Mouse (Mus musculus): ENCODE data around the gene Gm28827. TPM values are rescaled to one million over a fixed set of nuclear protein-coding genes. Genes with fewer than 3 reads are reported as not detected.
"Not testable (repeated sequence)": the region's sequence is repeated elsewhere in the genome, so short reads cannot be mapped to it uniquely, and the experiment has no call there.

The Gm28827 gene
- not detected in 2 replicates for polyA plus RNA-seq (2014; fragmentation: Nextera tagmentation; extraction: Ambion mirVana)

DNA sequence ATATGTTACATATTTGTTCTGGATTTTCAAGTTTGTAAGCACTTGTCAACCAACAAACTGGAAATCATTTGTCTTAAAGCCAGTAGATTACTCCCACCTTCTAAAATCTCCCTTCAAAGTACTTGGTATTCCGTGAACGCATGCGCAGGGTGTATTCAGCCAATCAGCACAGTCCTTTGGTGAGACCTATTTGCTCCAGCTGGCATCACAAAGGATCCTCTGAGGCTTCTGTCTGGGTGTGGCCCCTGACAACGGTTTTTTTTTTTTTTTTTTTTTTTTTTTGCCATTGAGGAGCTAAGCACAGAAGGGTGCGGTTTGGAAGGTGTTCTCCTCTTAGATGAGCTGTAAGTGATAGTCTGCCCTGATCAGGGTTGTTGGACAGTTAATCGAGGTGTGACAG lies at the start of gene Gm28827:
Gm28827 (plus strand) TSS at position 301 of the 400 bp plus-strand sequence.
- ATAC-seq (replicated peaks; ENCODE audit: insufficient number of reproducible peaks, low FRiP score, low TSS enrichment); H3K36me3 ChIP-seq (ENCODE audit: control insufficient read depth, insufficient read depth, low read length); H3K9ac ChIP-seq (ENCODE audit: low read depth, low read length); H3K9me3 ChIP-seq (replicated peaks; ENCODE audit: control insufficient read depth, low read length); H3K4me1 ChIP-seq (ENCODE audit: control insufficient read depth, insufficient read depth, low read length); H3K27ac ChIP-seq (ENCODE audit: low read depth, low read length); H3K27me3 ChIP-seq (ENCODE audit: control insufficient read depth, insufficient read depth, low read length); H3K4me2 ChIP-seq; H3K4me3 ChIP-seq (ENCODE audit: low read depth, low read length): not testable (repeated sequence)
- WGBS (ENCODE audit: insufficient replicate concordance): no CpG with 5 or more reads among the region's 6 CpGs

Data from heart, embryonic 11.5 days (tissue).